Mouse (Mus musculus): ENCODE measurements at regions not wholly inside any gene's neighbourhood (a gene's known extent, or its start where the extent isn't known, plus 50 kb on each side); places are given as distances from the start of the nearest gene placed in this dataset.

GRCm38 (mm10) chr17:48592457-48592856 lies 137.8 kb downstream of the Unc5cl start:
- ATAC-seq (ENCODE audit: insufficient number of reproducible peaks, insufficient read depth, low FRiP score, low TSS enrichment, low read depth): no peak
- no peaks in the 10 kb centered on the region for H3K9me3 ChIP-seq
- no peak overlapping the region for H3K4me2 ChIP-seq
- no peaks in the 10 kb centered on the region for H3K4me1 ChIP-seq
- no peak overlapping the region for H3K9ac ChIP-seq
- H3K36me3 ChIP-seq: no peaks in the 10 kb centered on the region
- 88% methylated on average over 1 of the region's 1 CpGs for WGBS
- H3K4me3 ChIP-seq: no peak overlapping the region
- no peak overlapping the region for H3K27ac ChIP-seq
- H3K27me3 ChIP-seq: no peaks in the 10 kb centered on the region

GRCm38 (mm10) chr17:48595418-48595963 lies 140.8 kb downstream of the Unc5cl start:
- Histone ChIP-seq H3K9me3 (no peaks in the 10 kb centered on the region), H3K4me2 (no peak overlapping the region), H3K4me3 (no peak overlapping the region), H3K27ac (no peak overlapping the region), H3K9ac (no peak overlapping the region), H3K36me3 (no peaks in the 10 kb centered on the region), H3K4me1 (no peaks in the 10 kb centered on the region), H3K27me3 (no peaks in the 10 kb centered on the region)
- ATAC-seq (ENCODE audit: insufficient number of reproducible peaks, insufficient read depth, low FRiP score, low TSS enrichment, low read depth): no peak
- 79% methylated on average over 10 of the region's 10 CpGs for WGBS

DNA sequence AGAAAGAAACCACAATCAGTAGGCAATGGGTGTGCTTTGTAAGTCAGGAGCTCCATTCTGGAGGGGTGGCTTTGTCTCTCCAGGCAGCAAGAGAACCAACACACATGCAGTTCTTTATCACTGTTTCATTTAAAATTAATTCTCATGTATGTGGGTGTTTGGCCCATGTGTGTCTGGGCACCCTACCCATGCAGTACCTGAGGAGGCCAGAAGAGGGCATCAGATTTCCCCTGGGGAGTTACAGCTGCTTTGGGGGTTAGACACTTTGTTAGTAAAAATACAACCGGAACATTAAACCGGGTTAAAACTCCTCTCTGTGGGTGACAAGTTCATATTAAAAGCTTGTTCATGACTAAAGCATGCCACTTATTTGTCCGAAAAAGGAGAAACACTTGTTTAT lies 141.7 kb downstream of the Unc5cl start:
- Histone ChIP-seq H3K4me2 (no peak overlapping the region), H3K4me3 (no peak overlapping the region), H3K27me3 (no peaks in the 10 kb centered on the region), H3K9ac (no peak overlapping the region), H3K4me1 (no peaks in the 10 kb centered on the region), H3K36me3 (no peaks in the 10 kb centered on the region), H3K9me3 (no peaks in the 10 kb centered on the region), H3K27ac (no peak overlapping the region)
- WGBS: 83% methylated on average over 3 of the region's 3 CpGs
- ATAC-seq (ENCODE audit: insufficient number of reproducible peaks, insufficient read depth, low FRiP score, low TSS enrichment, low read depth): no peak

- Histone ChIP-seq H3K27me3 (no peaks in the 10 kb centered on the region), H3K4me2 (no peak overlapping the region), H3K4me3 (no peak overlapping the region), H3K9ac (no peak overlapping the region), H3K36me3 (no peaks in the 10 kb centered on the region), H3K4me1 (no peaks in the 10 kb centered on the region), H3K27ac (no peak overlapping the region), H3K9me3 (no peaks in the 10 kb centered on the region)
- no peak for ATAC-seq (ENCODE audit: insufficient number of reproducible peaks, insufficient read depth, low FRiP score, low TSS enrichment, low read depth)
- 94% methylated on average over 1 of the region's 1 CpGs for WGBS
These were observed 142.6 kb downstream of the Unc5cl start for GRCm38 (mm10) chr17:48597301-48597700.

GRCm38 (mm10) chr17:48598471-48599141 lies 143.9 kb downstream of the Unc5cl start:
- Histone ChIP-seq H3K4me1 (0 out of 2 replicates have a peak, but pooled peaks cover 3% of the 10 kb centered on the region), H3K36me3 (no peaks in the 10 kb centered on the region), H3K9ac (no peak overlapping the region), H3K4me2 (no peak overlapping the region), H3K4me3 (no peak overlapping the region), H3K9me3 (no peaks in the 10 kb centered on the region), H3K27ac (no peak overlapping the region), H3K27me3 (0 out of 2 replicates have a peak, but pooled peaks cover 3% of the 10 kb centered on the region)
- 79% methylated on average over 16 of the region's 16 CpGs for WGBS
- ATAC-seq (ENCODE audit: insufficient number of reproducible peaks, insufficient read depth, low FRiP score, low TSS enrichment, low read depth): no peak

DNA sequence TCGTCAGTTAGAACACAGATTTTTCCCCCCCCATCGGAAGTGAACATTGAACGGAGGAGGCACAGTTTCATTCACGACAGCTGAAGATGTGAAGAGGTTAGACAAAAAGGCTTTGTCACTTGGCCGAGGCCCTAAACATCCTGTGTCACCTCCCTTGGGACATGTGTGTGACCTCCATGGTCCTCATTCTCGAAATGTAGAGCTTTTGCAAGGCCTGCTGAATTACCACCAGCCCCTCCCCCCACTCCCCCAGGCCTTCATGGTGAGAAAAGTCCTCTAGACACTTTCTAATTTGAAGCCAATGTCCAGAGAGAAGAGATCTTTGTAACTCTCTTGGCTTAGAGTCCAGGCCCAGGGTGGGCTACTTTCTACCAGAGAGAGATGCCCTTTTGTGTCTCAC lies 145.5 kb downstream of the Unc5cl start:
- ATAC-seq (ENCODE audit: insufficient number of reproducible peaks, insufficient read depth, low FRiP score, low TSS enrichment, low read depth): no peak
- no peaks in the 10 kb centered on the region for H3K9me3 ChIP-seq
- no peak overlapping the region for H3K4me3 ChIP-seq
- H3K36me3 ChIP-seq: no peaks in the 10 kb centered on the region
- 36% methylated on average over 6 of the region's 6 CpGs for WGBS
- 0 out of 2 replicates have a peak, but pooled peaks cover 3% of the 10 kb centered on the region for H3K4me1 ChIP-seq
- H3K27me3 ChIP-seq: 0 out of 2 replicates have a peak, but pooled peaks cover 3% of the 10 kb centered on the region
- no peak overlapping the region for H3K9ac ChIP-seq
- no peak overlapping the region for H3K4me2 ChIP-seq
- no peak overlapping the region for H3K27ac ChIP-seq

DNA sequence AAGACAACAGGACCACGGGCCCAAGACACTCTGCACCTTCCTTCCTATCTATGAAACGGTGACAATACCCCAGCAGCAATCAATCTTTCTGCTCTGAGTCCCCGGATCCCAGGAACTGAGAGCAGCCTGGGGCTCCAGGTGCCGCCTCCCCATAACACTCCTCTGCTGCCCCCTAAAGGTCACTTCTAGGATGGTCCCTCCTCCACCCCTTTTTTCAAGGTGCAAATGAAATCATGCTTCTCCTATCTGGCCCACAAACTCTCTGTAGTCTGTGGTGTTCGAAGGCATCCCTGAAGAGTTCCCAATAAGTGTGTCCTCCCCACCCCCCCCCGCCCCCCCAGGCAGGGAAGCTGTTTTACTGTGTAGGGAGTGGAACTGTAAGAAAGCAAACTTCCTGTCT lies 147.9 kb downstream of the Unc5cl start:
- WGBS: 4% methylated on average over 6 of the region's 6 CpGs
- no peak overlapping the region for H3K27ac ChIP-seq
- H3K9ac ChIP-seq: no peak overlapping the region
- 0 out of 2 replicates have a peak, but pooled peaks cover 3% of the 10 kb centered on the region for H3K27me3 ChIP-seq
- 0 out of 2 replicates have a peak, but pooled peaks cover 3% of the 10 kb centered on the region for H3K4me1 ChIP-seq
- peak; percentile 57; the same call in 1 of the 2 replicates for ATAC-seq (ENCODE audit: insufficient number of reproducible peaks, insufficient read depth, low FRiP score, low TSS enrichment, low read depth)
- H3K4me2 ChIP-seq: no peak overlapping the region
- H3K36me3 ChIP-seq: no peaks in the 10 kb centered on the region
- no peak overlapping the region for H3K4me3 ChIP-seq
- no peaks in the 10 kb centered on the region for H3K9me3 ChIP-seq

GRCm38 (mm10) chr17:48606767-48607166 lies 152.1 kb downstream of the Unc5cl start:
- 0 out of 2 replicates have a peak, but pooled peaks cover 3% of the 10 kb centered on the region for H3K4me1 ChIP-seq
- 0 out of 2 replicates have a peak, but pooled peaks cover 3% of the 10 kb centered on the region for H3K27me3 ChIP-seq
- no peaks in the 10 kb centered on the region for H3K36me3 ChIP-seq
- no peak overlapping the region for H3K4me2 ChIP-seq
- no peak overlapping the region for H3K9ac ChIP-seq
- ATAC-seq (ENCODE audit: insufficient number of reproducible peaks, insufficient read depth, low FRiP score, low TSS enrichment, low read depth): no peak
- H3K9me3 ChIP-seq: no peaks in the 10 kb centered on the region
- WGBS: 86% methylated on average over 4 of the region's 4 CpGs
- no peak overlapping the region for H3K27ac ChIP-seq
- no peak overlapping the region for H3K4me3 ChIP-seq

DNA sequence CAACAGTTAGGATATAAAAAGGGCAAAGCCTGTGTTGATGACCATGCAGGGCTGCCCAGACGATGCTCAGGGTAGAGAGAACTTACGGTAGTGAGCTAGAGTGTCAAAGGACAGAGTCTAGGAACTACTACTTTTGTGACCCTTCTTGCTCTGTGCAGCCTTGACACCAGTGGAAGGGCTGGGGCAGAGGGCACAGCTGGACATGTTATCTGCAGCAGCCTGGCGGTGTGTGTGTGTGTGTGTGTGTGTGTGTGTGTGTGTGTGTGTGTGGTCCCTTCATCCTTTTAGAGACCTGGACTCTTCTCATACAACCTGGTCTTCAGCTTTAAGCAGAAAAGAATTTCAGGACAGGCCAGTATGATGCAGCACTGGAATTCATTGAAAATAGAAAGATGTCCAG lies 153.6 kb downstream of the Unc5cl start:
- no peak overlapping the region for H3K27ac ChIP-seq
- no peaks in the 10 kb centered on the region for H3K36me3 ChIP-seq
- no peak for ATAC-seq (ENCODE audit: insufficient number of reproducible peaks, insufficient read depth, low FRiP score, low TSS enrichment, low read depth)
- H3K9me3 ChIP-seq: no peaks in the 10 kb centered on the region
- H3K4me3 ChIP-seq: no peak overlapping the region
- H3K27me3 ChIP-seq: no peaks in the 10 kb centered on the region
- H3K9ac ChIP-seq: no peak overlapping the region
- no peak overlapping the region for H3K4me2 ChIP-seq
- 69% methylated on average over 3 of the region's 3 CpGs for WGBS
- H3K4me1 ChIP-seq: no peaks in the 10 kb centered on the region

DNA sequence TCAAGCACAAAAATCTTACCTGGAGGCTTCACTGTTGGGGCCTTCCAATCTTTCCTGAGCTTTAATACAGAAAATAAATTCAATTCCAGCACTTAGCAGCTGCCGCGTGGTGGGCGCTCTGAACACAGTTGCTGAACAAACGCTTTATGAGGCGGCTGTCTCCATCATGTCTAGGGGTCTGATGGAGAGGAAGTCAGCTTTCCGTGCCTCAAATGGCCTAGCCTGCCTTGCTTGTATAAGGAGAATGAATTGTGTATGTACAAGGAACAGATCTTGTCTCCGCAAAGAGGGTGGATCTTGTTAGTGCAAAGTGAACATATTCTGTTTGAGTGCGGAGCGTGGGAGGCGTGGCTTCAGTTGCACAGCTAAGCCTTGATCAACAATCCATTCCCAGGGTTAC lies 155.4 kb downstream of the Unc5cl start:
- no peak overlapping the region for H3K9ac ChIP-seq
- H3K9me3 ChIP-seq: 0 out of 2 replicates have a peak, but pooled peaks cover 7% of the 10 kb centered on the region
- no peak for ATAC-seq (ENCODE audit: insufficient number of reproducible peaks, insufficient read depth, low FRiP score, low TSS enrichment, low read depth)
- H3K27ac ChIP-seq: no peak overlapping the region
- H3K4me3 ChIP-seq: no peak overlapping the region
- H3K4me1 ChIP-seq: no peaks in the 10 kb centered on the region
- no peak overlapping the region for H3K4me2 ChIP-seq
- H3K36me3 ChIP-seq: no peaks in the 10 kb centered on the region
- H3K27me3 ChIP-seq: no peaks in the 10 kb centered on the region
- 76% methylated on average over 10 of the region's 10 CpGs for WGBS

- H3K27ac ChIP-seq: no peak overlapping the region
- H3K27me3 ChIP-seq: no peaks in the 10 kb centered on the region
- no peak overlapping the region for H3K4me2 ChIP-seq
- no peak overlapping the region for H3K4me3 ChIP-seq
- no peaks in the 10 kb centered on the region for H3K4me1 ChIP-seq
- WGBS: 74% methylated on average over 8 of the region's 8 CpGs
- no peaks in the 10 kb centered on the region for H3K36me3 ChIP-seq
- 0 out of 2 replicates have a peak, but pooled peaks cover 7% of the 10 kb centered on the region for H3K9me3 ChIP-seq
- no peak overlapping the region for H3K9ac ChIP-seq
- no peak for ATAC-seq (ENCODE audit: insufficient number of reproducible peaks, insufficient read depth, low FRiP score, low TSS enrichment, low read depth)
These were observed 156.1 kb downstream of the Unc5cl start for GRCm38 (mm10) chr17:48610806-48611205.

GRCm38 (mm10) chr17:48613491-48613890 lies 158.8 kb downstream of the Unc5cl start:
- no peak overlapping the region for H3K9ac ChIP-seq
- ATAC-seq (ENCODE audit: insufficient number of reproducible peaks, insufficient read depth, low FRiP score, low TSS enrichment, low read depth): no peak
- WGBS: 88% methylated on average over 5 of the region's 5 CpGs
- H3K36me3 ChIP-seq: no peaks in the 10 kb centered on the region
- no peak overlapping the region for H3K4me2 ChIP-seq
- no peak overlapping the region for H3K27ac ChIP-seq
- 0 out of 2 replicates have a peak, but pooled peaks cover 7% of the 10 kb centered on the region for H3K9me3 ChIP-seq
- no peaks in the 10 kb centered on the region for H3K4me1 ChIP-seq
- no peak overlapping the region for H3K4me3 ChIP-seq
- H3K27me3 ChIP-seq: no peaks in the 10 kb centered on the region
